Mouse (Mus musculus) adrenal gland, postnatal 4 days (tissue): Measurements from ENCODE around the gene Clec4n. TPM values are rescaled to one million over a fixed set of nuclear protein-coding genes. Genes with fewer than 3 reads are reported as not detected.
"Not testable (repeated sequence)": the region's sequence is repeated elsewhere in the genome, so short reads cannot be mapped to it uniquely, and the experiment has no call there.

Source experiments
- DNase-seq, 2 experiments: peaks; one replicate each; pipeline ENCODE4 v3.0.0; 2021 to 2022; ENCODE audit warnings: low spot score in 2 of 2, mixed read lengths in 2 of 2
- long read RNA-seq, 2 experiments: library from polyadenylated mRNA; stranded (forward); transcript quantifications; one replicate each; pipeline ENCODE4 v2.0.0; 2021
- total RNA-seq, 2 experiments: library from RNA; stranded (reverse); gene quantifications; 2 replicates each; pipeline ENCODE4 v1.2.3; 2021

The Clec4n gene
- total RNA-seq: 1 to 10 TPM; 1.4 to 1.5 TPM
- long read RNA-seq, experiment 1, partial matches to known transcripts: 0 of 4 reads
- long read RNA-seq, experiment 1, other reads (novel, unspliced or antisense): 1 of 4 reads
- long read RNA-seq, experiment 2, partial matches to known transcripts: 0 of 1 reads
- long read RNA-seq, experiment 2, other reads (novel, unspliced or antisense): 1 of 1 reads

DNA sequence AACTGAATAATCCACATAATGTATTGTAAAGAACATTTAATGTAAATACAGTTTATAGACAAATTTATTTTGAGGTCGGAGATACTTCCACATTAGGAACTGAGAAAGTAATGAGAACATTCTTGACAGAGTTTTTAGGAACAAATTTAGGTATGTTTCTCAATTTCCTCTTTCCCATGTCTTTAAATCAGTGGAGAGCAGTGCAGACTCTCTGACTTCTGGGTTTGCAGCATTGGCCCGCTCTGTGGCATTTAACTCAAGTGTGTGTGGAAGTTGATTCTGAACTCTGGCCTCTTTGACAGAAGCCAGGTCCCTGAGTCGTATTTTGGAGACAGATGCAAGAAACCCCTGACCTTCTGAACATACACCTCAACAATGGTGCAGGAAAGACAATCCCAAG lies at the start of gene Clec4n:
Gene Clec4n (plus strand): TSS at position 200 of the 400 bp plus-strand sequence.
- no peak for DNase-seq

DNA sequence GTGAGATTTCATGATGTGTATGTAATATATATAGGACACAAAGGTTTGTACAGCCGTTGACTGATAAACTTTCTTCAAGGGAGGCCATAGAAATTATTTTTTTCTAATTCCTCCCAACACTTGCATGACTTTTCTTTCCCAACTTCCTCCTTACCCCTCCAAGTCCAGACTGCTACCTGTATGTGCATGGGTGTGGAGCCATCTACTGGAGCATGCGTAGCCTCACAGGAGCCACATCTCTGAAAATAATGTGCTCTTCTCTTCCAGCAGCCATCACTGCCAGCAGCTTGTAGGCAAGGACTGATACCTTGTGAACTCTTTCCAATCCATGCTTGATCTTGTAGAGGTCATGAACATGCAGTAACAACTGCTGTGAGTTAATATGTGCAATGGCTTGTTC lies 44.8 kb upstream of the Clec4n start:
- DNase-seq: not testable (repeated sequence)

DNA sequence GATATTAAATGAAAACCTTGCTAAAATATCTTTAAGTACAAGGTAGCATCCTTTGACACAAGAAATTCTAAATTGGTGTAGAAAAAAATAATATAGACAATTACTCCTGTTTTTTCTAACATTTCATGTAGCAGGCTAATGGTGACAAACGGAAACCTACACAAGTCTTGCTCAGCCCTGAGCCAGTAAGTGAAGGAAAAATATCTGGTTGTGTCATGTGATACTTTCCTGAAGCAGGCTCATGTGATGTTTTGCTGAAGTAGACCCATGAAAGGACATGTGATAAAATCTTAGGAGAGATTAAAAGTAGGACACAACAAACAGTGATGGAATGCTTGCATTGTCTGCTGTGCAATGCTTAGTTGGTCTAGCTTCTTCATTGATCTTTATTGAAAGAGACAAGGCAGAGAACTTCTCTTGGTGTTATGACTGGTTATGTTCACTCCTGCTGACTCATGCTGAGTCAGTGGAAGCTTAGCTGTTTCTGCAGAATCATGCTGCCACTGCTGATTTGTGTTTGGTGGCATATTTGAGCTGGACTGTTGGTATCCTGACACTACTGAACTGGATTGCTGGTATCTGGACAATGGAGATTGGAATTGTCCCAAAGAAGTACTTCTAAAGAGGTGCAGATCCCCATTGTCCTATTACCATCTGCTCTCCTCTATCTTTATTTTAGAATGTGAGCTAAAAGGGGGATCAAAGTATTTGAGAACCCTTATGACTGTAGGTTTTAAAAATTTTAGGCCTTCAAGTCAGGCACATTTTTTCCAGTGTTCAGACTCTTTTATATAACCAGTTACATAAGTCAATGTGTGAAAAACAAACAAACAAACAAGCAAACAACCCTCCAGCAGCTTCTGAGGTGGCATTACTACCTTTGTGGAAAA lies 22.2 kb upstream of the Clec4n start:
- no peak for DNase-seq

DNA sequence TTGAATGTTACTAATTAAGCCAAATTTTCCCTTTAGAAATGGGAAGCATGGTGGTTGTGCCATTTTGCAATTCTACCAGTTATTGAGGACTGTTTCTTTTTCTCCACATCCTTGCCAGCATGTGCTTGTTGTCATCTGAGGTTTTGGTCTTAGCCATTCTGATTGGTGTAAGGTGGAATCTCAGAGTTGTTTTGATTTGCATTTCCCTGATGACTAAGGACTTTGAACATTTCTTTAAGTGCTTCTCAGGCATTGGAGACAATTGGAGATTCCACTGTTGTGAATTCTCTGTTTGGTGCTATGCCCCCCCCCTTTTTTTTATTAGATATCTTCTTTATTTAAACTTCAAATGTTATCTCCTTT lies 21.6 kb upstream of the Clec4n start:
- not testable (repeated sequence) for DNase-seq

DNA sequence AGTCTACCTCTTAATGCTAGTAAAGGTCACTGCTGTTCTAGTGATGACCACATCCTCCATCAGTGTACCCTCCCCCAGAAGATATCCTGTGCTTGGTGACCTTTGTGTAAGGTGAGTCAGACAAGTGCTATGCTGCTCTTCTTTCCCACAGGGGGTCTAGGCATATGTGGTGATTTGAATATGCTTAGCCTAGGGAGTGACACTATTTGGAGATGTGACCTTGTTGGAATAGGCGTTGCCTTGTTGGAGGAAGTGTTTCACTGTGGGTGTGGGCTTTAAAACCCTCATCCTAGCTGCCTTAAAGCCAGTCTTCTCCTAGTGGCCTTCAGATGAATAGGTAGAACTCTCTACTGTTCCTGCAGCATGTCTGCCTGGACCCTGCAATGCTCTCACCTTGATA lies 17.9 kb upstream of the Clec4n start:
- no peak for DNase-seq

DNA sequence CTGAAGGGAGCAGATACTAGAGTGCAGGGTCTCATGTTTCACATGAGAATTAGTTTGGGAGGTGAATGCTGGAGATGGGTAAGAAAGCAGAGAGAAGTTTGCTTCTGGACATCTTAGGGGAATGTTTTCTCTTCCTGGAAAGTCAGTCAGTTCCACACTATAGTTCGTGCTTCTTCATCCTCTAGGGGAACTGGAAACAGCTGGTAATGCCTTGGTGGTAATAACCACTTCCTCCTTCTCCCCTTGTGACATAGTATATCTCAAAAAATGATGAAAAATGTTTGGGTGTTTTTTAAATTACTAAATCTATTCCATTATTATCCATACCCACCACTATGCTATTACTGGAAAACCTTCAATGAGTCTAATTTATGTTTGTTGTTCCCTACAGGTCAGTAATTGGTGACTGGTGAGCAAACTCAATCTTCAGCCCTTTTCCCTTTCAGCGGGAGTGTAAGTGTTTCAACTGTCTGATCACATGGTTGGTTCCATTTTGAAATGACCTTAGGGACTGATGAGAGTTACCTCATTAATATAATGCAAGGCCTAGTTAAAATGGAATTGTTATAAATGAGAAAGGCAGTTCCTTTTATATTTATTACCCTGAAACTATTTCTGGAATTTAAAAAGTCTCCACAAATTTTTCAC lies 2.0 kb upstream of the Clec4n start:
- no peak for DNase-seq

DNA sequence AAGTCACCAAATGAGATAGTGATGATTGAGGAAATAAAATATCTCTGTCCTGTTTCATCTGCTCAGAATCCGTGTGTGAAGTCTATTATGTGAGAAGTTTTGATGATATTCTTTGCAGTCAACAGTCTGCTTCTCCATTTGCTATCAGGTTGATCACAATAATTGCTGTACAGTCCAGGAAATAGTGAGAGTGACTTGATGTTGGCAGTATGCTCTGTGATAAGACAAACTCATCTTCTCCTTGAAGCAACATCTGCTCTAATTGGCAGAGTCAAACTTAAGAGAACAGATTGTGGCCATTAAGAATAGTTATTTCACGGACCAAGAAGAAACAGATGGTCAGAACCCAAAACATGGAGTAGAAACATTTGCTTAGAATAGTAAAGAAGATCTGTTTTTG lies 1.5 kb downstream of the Clec4n start:
- no peak for DNase-seq

DNA sequence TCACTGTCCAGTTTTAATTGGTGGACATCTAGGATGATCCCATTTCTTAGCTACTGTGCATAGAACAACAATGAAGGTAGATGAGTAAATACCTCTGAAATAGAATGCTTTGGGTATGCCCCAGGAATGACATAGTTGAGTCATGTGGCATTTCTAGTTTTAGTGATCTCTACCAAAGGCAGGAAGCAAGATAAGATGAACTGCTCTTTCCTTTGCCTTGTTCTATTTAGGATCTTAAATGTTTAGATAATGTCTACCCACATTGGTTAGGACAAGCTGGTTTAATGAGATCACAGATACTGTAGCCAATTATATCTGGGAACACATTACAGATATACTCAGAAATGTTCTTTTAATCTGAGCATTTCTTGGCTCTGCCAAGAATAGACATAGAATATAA lies 7.9 kb downstream of the Clec4n start:
- DNase-seq: no peak

DNA sequence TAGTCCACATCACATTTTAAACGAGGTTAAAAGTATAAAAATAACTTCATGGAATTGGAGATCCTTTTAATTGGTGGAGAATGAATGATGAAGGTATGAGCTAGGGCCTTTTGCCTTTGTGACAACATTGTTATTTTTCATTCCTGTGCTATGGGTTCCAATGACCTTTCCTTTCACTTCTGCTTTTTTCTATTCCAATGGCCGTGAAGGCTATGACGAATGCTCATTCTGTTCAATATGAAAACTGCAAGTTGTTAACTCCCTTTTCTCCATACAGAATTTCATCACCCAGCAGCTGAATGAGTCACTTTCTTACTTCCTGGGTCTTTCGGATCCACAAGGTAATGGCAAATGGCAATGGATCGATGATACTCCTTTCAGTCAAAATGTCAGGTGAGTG lies 14.6 kb downstream of the Clec4n start:
- DNase-seq: no peak

DNA sequence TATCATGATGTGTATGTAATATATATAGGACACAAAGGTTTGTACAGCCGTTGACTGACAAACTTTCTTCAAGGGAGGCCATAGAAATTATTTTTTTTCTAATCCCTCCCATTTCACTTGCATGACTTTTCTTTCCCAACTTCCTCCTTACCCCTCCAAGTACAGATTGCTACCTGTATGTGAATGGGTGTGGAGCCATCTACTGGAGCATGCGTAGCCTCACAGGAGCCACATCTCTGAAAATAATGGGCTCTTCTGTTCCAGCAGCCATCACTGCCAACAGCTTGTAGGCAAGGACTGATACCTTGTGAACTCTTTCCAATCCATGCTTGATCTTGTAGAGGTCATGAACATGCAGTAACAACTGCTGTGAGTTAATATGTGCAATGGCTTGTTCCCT lies 19.2 kb downstream of the Clec4n start:
- DNase-seq: not testable (repeated sequence)

DNA sequence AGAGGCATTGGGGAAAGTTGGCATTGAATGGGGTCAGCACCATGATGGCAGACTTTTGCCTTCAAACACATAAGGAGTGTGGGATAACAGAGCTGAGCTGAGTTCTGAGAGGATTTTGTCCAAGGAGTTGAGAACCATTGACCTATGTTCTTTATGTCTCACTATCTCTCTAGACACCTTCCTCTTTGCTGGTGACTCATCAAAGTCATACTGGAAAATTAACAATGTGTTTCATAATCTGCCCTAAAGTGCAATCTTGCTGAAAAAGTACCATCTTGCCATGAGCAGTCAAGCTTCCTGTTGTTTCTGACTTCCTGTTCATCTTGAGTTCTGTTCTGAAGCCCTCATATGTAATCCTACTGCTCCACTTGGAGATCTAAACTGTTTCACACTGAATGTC lies 23.1 kb downstream of the Clec4n start:
- no peak for DNase-seq

DNA sequence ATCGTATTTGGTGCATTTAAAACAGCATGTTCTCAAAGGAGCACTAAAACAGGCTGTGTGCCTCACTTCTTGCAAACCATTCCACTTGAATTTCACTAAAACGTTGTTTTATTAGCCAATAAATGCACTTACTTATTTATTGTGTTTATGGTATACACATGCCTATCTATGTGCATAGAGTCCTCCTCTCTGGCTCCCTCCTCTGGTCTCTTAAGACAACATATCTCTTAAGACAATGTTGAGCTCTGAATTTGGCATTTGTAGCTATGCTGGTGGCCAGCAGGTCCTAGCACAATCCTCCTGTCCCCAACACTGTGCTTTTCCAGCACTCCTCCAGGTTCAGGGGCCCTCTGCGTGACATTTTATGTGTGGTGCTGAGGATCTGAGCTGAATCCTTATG lies 29.3 kb downstream of the Clec4n start:
- no peak for DNase-seq

DNA sequence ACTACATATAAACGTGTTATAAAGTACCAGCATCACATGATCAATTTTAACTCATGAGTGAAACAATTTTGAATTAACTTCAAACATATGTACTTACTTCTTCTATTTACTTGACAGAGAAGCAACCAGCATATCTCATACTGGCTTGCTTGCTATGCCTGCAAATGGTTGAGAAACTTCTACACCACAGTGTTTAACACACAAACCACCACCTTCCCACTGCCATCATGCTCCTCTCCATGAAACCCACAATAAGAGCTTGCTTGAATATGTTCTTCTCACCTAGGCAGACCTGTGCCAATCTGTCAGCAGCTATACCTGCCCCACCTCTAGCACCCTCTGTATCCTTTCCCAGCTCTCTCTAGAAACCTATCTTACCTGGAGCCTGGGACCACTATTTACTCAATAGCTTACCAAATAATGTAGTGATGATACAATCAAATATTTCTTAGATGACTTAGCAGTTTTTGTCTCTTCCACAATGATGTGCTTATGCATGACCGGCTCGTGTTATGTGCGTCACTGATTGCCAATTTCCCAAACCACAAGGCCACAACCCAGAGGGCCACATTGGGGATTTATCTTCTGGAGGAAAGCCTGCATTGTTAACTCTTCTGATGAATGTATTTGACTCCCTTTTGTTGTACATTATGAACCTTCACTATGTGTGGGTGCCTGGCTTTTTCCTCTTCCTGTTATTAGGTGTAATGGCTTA lies 30.4 kb downstream of the Clec4n start:
- no peak for DNase-seq

DNA sequence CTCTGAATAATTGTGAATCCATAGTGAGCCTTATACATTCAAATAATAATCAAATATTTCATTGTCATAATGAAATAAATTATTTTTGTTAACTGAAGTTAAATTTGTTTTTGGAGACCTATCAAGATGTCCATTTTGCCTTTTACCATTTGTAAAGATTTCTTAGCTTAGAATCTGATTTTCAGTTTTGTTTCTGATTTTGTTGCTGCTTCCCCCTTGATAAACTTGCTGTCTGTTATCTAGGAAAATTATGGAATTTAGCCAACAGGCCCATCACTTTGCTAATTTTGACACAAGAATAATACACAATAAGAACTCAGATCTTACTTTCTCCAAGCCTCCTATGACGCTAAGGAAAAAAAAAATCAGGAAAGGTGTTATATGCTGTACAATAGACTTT lies 31.2 kb downstream of the Clec4n start:
- DNase-seq: no peak

DNA sequence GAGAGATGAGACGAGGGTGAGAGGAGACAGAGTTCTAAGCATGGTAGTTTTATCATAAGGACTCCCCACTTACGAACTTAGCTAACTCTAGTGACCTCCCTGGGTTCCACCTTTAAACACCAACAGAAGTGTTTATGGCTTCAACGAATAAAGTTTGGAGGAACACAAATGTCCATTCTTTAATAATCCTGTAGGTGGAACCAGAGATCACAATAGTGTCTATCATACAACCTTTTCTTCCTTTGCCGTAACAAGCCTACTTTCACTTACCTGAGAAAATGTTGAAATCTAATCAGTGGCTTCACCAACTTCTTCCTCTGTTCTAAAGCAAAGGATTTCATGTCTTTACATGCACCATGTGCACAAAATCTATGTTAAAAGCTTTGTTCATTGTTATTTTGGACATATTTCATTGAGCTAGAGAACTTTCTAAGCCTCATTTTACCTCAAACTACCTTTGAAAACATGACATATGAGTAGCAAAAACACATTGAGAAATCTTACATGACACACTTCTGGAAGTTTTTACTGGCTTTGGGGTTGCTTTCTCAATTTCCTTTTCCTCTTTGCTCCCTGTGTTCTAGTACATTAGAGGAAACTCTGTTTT lies 32.0 kb downstream of the Clec4n start, which contains the start of gene Clec4d:
Gene Clec4d (plus strand): TSS at position 557 of the 607 bp plus-strand sequence.
- DNase-seq: no peak

DNA sequence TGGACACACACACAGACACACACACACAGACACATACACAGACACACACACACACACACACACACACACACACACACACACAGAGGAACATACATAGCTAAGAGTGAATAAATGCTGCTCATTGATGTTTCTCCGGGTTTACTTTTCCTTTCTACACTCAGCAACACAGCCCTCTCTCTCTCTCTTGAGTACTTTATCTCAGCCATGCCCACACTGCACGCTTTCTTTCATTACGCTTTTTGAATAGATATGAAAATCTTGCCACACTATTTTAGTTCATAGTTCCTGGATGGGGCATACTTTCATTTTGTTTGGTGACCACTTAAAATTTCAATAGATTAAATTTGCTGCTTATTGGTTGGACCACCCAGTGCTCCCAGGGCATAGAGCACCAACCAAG lies 34.6 kb downstream of the Clec4n start:
- DNase-seq: no peak

DNA sequence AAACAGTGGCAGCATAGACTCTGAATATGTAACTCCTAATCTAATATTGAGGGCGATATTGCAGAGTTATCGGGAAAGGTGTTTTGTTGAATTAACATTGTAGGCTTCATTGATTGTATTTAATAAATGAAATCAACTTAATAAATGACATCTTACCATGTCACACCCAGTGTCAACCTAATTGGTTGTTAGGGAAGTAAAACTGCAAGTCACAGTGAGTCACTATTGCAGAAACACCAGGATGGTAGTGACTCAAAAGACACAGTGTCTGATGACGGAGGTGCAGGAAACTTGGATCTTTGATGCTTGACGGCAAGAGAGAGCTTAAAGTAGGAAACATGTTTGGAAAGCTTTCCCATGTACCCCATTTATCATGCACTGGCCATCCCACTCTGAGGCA lies 36.2 kb downstream of the Clec4n start:
- DNase-seq: no peak

DNA sequence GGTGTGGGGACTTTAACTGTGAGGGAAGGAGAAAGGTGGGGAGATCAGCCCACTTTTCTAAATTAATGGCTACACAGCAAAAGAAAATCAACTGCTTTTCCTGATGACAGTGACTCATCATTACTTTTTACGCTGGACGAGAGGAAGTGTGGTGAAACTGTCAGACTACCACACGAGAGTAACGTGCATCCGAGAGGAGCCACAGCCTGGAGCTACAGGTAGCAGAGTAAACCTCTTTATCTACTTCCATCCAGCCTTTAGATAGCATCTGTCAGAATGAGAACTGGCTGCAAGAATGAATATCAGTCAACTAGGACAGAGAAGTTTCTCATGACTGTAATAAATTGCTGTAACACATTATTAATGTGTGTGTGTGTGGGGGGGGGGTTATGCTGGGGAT lies 37.3 kb downstream of the Clec4n start:
- DNase-seq: no peak

DNA sequence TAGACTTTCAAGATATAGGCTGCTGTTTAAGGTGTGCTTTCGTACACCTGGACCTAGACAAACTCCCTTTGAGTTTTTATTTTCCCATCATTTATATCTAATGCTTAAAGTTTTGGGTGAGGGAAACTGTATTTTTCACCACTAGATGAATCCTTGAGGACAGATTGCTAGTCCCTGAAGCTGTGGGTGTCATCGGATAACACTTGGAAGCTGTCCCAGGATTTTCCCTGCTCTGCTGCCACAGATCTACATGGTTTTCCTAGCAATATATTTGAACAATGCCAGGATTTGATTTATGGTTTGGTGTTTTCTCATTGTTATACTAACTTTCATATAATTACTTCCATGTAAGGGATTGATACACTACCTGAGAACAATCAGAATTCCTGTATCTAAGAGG lies 49.8 kb downstream of the Clec4n start:
- no peak for DNase-seq

DNA sequence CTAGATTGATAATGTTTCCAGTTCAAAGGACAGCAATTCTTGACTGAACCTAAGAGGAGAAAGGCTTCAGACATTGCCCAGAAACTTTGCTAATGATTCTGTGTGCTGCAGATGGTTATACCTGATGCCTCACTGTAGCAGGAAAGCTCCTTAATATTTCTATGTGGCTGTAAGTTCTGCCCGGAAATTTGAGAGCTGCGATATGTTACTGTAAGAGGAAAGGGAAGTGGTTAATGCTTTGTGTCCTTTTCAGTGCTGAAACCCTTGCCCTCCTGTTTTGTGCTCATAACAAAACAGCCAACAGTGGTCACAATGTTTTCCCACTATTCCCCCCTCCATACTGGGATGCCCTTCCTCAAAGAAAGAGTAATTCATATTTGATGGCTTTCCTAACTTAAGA lies 56.7 kb downstream of the Clec4n start:
- DNase-seq: no peak

DNA sequence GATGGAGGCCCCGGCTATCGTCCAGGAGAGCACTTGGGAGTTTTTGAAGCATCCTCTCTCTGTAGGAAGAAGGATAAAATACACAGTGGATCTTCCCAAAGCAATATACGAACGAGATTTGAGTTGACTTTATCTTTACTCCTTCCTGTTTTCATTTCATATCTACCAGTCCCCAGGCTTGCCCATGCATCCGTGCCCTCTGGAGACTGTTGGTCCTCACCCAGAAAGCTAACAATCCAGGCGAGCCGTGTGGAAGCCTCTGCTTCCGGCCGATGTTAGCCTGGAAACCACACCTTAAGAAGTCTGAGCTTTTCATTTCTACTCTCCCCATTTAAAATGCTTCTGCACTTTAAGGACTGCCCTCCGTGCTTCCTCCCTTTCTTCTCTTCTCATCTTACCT lies 59.3 kb downstream of the Clec4n start:
- no peak for DNase-seq
